Mouse (Mus musculus): ENCODE measurements around the gene Pde1c. TPM values are rescaled to one million over a fixed set of nuclear protein-coding genes. Genes with fewer than 3 reads are reported as not detected.

Pde1c gene
- polyA plus RNA-seq, 1 experiment from 2014 or later: 0.97 TPM

- no peak for ATAC-seq (ENCODE audit: low FRiP score, low TSS enrichment)
- no peaks in the 10 kb centered on the region for H3K9me3 ChIP-seq (ENCODE audit: low read length)
- no peak overlapping the region for H3K9ac ChIP-seq (replicated peaks; ENCODE audit: low read length)
- H3K27me3 ChIP-seq (ENCODE audit: insufficient read depth, low read length): no peaks in the 10 kb centered on the region
- H3K4me1 ChIP-seq (ENCODE audit: insufficient read depth, low read length): no peaks in the 10 kb centered on the region
- 63% methylated on average over 1 of the region's 1 CpGs for WGBS
- no peaks in the 10 kb centered on the region for H3K36me3 ChIP-seq (ENCODE audit: insufficient read depth, low read length)
- no peak overlapping the region for H3K4me2 ChIP-seq (replicated peaks; ENCODE audit: low read depth, low read length)
- H3K4me3 ChIP-seq (ENCODE audit: low read length): no peak overlapping the region
- no peak overlapping the region for H3K27ac ChIP-seq (ENCODE audit: low read length)
Observed at GRCm38 (mm10) chr6:56191426-56192140, 377.3 kb downstream of the Pde1c start.

GRCm38 (mm10) chr6:56176485-56176884 is 392.4 kb downstream of the Pde1c start:
- Histone ChIP-seq H3K36me3 (ENCODE audit: insufficient read depth, low read length) (no peaks in the 10 kb centered on the region), H3K27ac (ENCODE audit: low read length) (no peak overlapping the region), H3K4me2 (replicated peaks; ENCODE audit: low read depth, low read length) (no peak overlapping the region), H3K27me3 (ENCODE audit: insufficient read depth, low read length) (no peaks in the 10 kb centered on the region), H3K4me1 (ENCODE audit: insufficient read depth, low read length) (no peaks in the 10 kb centered on the region), H3K4me3 (ENCODE audit: low read length) (no peak overlapping the region), H3K9ac (replicated peaks; ENCODE audit: low read length) (no peak overlapping the region), H3K9me3 (ENCODE audit: low read length) (no peaks in the 10 kb centered on the region)
- 87% methylated on average over 2 of the region's 2 CpGs for WGBS
- no peak for ATAC-seq (ENCODE audit: low FRiP score, low TSS enrichment)

DNA sequence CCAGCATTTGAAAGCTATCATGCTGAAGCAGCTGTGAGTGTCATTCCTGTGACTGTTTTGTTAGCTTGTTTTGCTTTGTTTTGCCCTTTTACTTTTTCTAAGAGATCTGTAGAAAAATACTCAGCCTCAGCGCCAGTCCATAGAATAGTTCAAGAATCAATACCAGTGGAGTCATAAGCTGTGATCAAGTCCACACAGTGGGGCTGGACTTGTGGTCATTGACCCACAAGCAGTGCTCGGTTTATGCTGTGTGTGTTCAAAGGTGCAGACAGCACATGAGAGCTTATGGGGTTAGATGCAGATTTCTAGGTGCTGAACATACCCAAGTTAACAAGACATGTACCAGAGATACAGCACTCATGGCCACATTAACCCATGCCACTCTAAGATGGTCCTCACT is 396.7 kb downstream of the Pde1c start:
- Histone ChIP-seq H3K9ac (replicated peaks; ENCODE audit: low read length) (no peak overlapping the region), H3K27ac (ENCODE audit: low read length) (no peak overlapping the region), H3K36me3 (ENCODE audit: insufficient read depth, low read length) (no peaks in the 10 kb centered on the region), H3K4me2 (replicated peaks; ENCODE audit: low read depth, low read length) (no peak overlapping the region), H3K4me3 (ENCODE audit: low read length) (no peak overlapping the region), H3K4me1 (ENCODE audit: insufficient read depth, low read length) (no peaks in the 10 kb centered on the region), H3K9me3 (ENCODE audit: low read length) (no peaks in the 10 kb centered on the region), H3K27me3 (ENCODE audit: insufficient read depth, low read length) (no peaks in the 10 kb centered on the region)
- ATAC-seq (ENCODE audit: low FRiP score, low TSS enrichment): no peak
- 88% methylated on average over 2 of the region's 2 CpGs for WGBS

GRCm38 (mm10) chr6:56168736-56169135 is 400.2 kb downstream of the Pde1c start:
- Histone ChIP-seq H3K9me3 (ENCODE audit: low read length) (no peaks in the 10 kb centered on the region; the same call in 1 of the 2 replicates), H3K36me3 (ENCODE audit: insufficient read depth, low read length) (no peaks in the 10 kb centered on the region), H3K27me3 (ENCODE audit: insufficient read depth, low read length) (no peaks in the 10 kb centered on the region), H3K4me2 (replicated peaks; ENCODE audit: low read depth, low read length) (no peak overlapping the region), H3K9ac (replicated peaks; ENCODE audit: low read length) (no peak overlapping the region), H3K4me1 (ENCODE audit: insufficient read depth, low read length) (no peaks in the 10 kb centered on the region), H3K27ac (ENCODE audit: low read length) (no peak overlapping the region), H3K4me3 (ENCODE audit: low read length) (no peak overlapping the region)
- WGBS: 71% methylated on average over 2 of the region's 2 CpGs
- ATAC-seq (ENCODE audit: low FRiP score, low TSS enrichment): no peak

- H3K27me3 ChIP-seq (ENCODE audit: insufficient read depth, low read length): no peaks in the 10 kb centered on the region
- no peak overlapping the region for H3K4me3 ChIP-seq (ENCODE audit: low read length)
- no peak overlapping the region for H3K27ac ChIP-seq (ENCODE audit: low read length)
- no peak overlapping the region for H3K4me2 ChIP-seq (replicated peaks; ENCODE audit: low read depth, low read length)
- H3K4me1 ChIP-seq (ENCODE audit: insufficient read depth, low read length): no peaks in the 10 kb centered on the region
- H3K36me3 ChIP-seq (ENCODE audit: insufficient read depth, low read length): no peaks in the 10 kb centered on the region
- ATAC-seq (ENCODE audit: low FRiP score, low TSS enrichment): no peak
- WGBS: 67% methylated on average over 1 of the region's 1 CpGs
- H3K9me3 ChIP-seq (ENCODE audit: low read length): no peaks in the 10 kb centered on the region
- H3K9ac ChIP-seq (replicated peaks; ENCODE audit: low read length): no peak overlapping the region
Observed at GRCm38 (mm10) chr6:56158217-56158616, 410.7 kb downstream of the Pde1c start.

DNA sequence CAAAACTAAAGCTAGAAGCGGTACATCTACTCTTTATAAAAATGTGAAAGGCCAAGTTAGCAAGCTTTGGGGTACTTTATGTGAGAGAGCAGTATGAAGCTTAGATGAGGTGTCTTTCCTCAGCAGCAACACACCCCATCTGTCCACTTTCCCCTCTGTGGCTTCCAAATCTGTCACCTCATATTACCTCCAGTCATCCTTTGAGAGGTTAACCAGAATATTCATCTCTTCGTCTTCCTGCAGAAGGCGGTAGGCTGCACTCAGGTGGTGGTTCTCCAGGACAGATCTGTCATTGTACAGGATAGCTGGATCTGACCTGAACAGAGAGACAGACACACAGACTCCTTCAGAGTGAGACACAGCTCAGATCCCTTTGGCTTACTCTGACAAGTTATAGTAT is 412.1 kb downstream of the Pde1c start:
- Histone ChIP-seq H3K36me3 (ENCODE audit: insufficient read depth, low read length) (no peaks in the 10 kb centered on the region), H3K9ac (replicated peaks; ENCODE audit: low read length) (no peak overlapping the region), H3K9me3 (ENCODE audit: low read length) (no peaks in the 10 kb centered on the region), H3K27ac (ENCODE audit: low read length) (no peak overlapping the region), H3K4me1 (ENCODE audit: insufficient read depth, low read length) (no peaks in the 10 kb centered on the region), H3K4me2 (replicated peaks; ENCODE audit: low read depth, low read length) (no peak overlapping the region), H3K4me3 (ENCODE audit: low read length) (no peak overlapping the region), H3K27me3 (ENCODE audit: insufficient read depth, low read length) (no peaks in the 10 kb centered on the region)
- no peak for ATAC-seq (ENCODE audit: low FRiP score, low TSS enrichment)
- WGBS: 92% methylated on average over 3 of the region's 3 CpGs

GRCm38 (mm10) chr6:56130493-56131159 is 438.3 kb downstream of the Pde1c start:
- H3K27ac ChIP-seq (ENCODE audit: low read length): no peak overlapping the region
- no peaks in the 10 kb centered on the region for H3K36me3 ChIP-seq (ENCODE audit: insufficient read depth, low read length)
- no peaks in the 10 kb centered on the region for H3K4me1 ChIP-seq (ENCODE audit: insufficient read depth, low read length)
- no peaks in the 10 kb centered on the region for H3K9me3 ChIP-seq (ENCODE audit: low read length)
- no peaks in the 10 kb centered on the region for H3K27me3 ChIP-seq (ENCODE audit: insufficient read depth, low read length)
- no peak overlapping the region for H3K4me3 ChIP-seq (ENCODE audit: low read length)
- 68% methylated on average over 3 of the region's 3 CpGs for WGBS
- H3K4me2 ChIP-seq (replicated peaks; ENCODE audit: low read depth, low read length): no peak overlapping the region
- H3K9ac ChIP-seq (replicated peaks; ENCODE audit: low read length): no peak overlapping the region
- ATAC-seq (ENCODE audit: low FRiP score, low TSS enrichment): no peak

DNA sequence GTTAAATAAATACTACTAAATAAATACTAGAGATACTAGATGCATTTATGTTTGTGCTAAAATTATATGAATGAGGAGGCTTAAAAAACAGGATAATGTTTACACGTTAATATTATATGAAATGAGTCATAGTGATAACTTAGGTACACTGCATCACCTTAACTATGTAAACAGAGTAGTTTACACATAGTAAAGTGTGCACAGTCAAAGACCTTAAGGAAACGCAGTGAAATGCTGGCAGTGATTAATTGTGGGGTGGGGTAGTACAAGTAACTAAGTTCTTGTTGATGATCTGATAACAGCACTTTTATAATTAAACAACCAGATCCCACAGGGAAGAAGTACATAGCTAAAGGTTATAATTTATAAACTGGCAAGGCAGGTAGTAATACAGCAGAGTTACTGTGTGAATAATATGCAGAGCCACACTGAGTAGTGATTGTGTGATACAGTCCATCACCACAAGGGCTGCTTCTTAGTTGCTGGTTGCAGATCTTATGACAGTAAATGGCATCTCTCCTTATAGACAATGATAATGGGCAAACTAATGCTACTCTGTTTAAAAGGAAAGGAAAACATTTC is 469.3 kb downstream of the Pde1c start:
- no peaks in the 10 kb centered on the region for H3K36me3 ChIP-seq (ENCODE audit: insufficient read depth, low read length)
- ATAC-seq (ENCODE audit: low FRiP score, low TSS enrichment): no peak

GRCm38 (mm10) chr6:56098427-56098826 is 470.5 kb downstream of the Pde1c start:
- H3K27ac ChIP-seq (ENCODE audit: low read length): no peak overlapping the region
- no peak overlapping the region for H3K4me2 ChIP-seq (replicated peaks; ENCODE audit: low read depth, low read length)
- no peaks in the 10 kb centered on the region for H3K27me3 ChIP-seq (ENCODE audit: insufficient read depth, low read length)
- H3K4me1 ChIP-seq (ENCODE audit: insufficient read depth, low read length): no peaks in the 10 kb centered on the region
- peaks cover 8% of the 10 kb centered on the region; the same call in 1 of the 2 replicates for H3K9me3 ChIP-seq (ENCODE audit: low read length)
- no peak overlapping the region for H3K4me3 ChIP-seq (ENCODE audit: low read length)
- WGBS: 18% methylated on average over 5 of the region's 5 CpGs
- ATAC-seq (ENCODE audit: low FRiP score, low TSS enrichment): no peak
- H3K36me3 ChIP-seq (ENCODE audit: insufficient read depth, low read length): no peaks in the 10 kb centered on the region
- H3K9ac ChIP-seq (replicated peaks; ENCODE audit: low read length): no peak overlapping the region

More for the DNA sequence above, 469.3 kb downstream of the Pde1c start:
- WGBS: 75% methylated on average over 2 of the region's 2 CpGs
- Histone ChIP-seq H3K27me3 (ENCODE audit: insufficient read depth, low read length) (no peaks in the 10 kb centered on the region), H3K4me3 (ENCODE audit: low read length) (no peak overlapping the region), H3K9ac (replicated peaks; ENCODE audit: low read length) (no peak overlapping the region), H3K27ac (ENCODE audit: low read length) (no peak overlapping the region), H3K9me3 (ENCODE audit: low read length) (peaks cover 8% of the 10 kb centered on the region; the same call in 1 of the 2 replicates), H3K4me2 (replicated peaks; ENCODE audit: low read depth, low read length) (no peak overlapping the region), H3K4me1 (ENCODE audit: insufficient read depth, low read length) (no peaks in the 10 kb centered on the region)

- no peak overlapping the region for H3K27ac ChIP-seq (ENCODE audit: low read length)
- no peak overlapping the region for H3K4me2 ChIP-seq (replicated peaks; ENCODE audit: low read depth, low read length)
- H3K9me3 ChIP-seq (ENCODE audit: low read length): no peaks in the 10 kb centered on the region
- 24% methylated on average over 4 of the region's 4 CpGs for WGBS
- H3K36me3 ChIP-seq (ENCODE audit: insufficient read depth, low read length): no peaks in the 10 kb centered on the region
- H3K4me1 ChIP-seq (ENCODE audit: insufficient read depth, low read length): no peaks in the 10 kb centered on the region
- no peak overlapping the region for H3K4me3 ChIP-seq (ENCODE audit: low read length)
- no peak overlapping the region for H3K9ac ChIP-seq (replicated peaks; ENCODE audit: low read length)
- H3K27me3 ChIP-seq (ENCODE audit: insufficient read depth, low read length): no peaks in the 10 kb centered on the region
- ATAC-seq (ENCODE audit: low FRiP score, low TSS enrichment): no peak
Observed at GRCm38 (mm10) chr6:56076378-56076805, 492.5 kb downstream of the Pde1c start.

Measured in kidney, embryonic 16.5 days (tissue).